Mouse (Mus musculus) midbrain, embryonic 11.5 days (tissue): Measurements from ENCODE around the gene Trak1. TPM values are rescaled to one million over a fixed set of nuclear protein-coding genes. Genes with fewer than 3 reads are reported as not detected.
A peak's percentile ranks its signal among the peaks of the same experiment; 100 is the strongest.

Experiments used
- ATAC-seq: fragments of 200-750 bp; cut with Nextera tagmentation; 2 replicates; pipeline ENCODE4 v1.8.0; 2017; ENCODE audit warnings: moderate TSS enrichment, moderate library complexity; ENCODE audit not compliant: low FRiP score
- DNase-seq: peaks from one replicate; pipeline ENCODE4 v3.0.0; 2015; ENCODE audit warnings: low spot score; ENCODE audit errors: missing footprints
- H3K27ac ChIP-seq: fragments of 300-500 bp; sonication (generic); 2 replicates; pipeline ENCODE4 v1.5.1; 2014; ENCODE audit warnings: low read depth, low read length
- H3K27me3 ChIP-seq: fragments of 300-500 bp; sonication (generic); 2 replicates; pipeline ENCODE4 v1.6.1; 2014; ENCODE audit warnings: mild to moderate bottlenecking, low read length, moderate library complexity, mixed read lengths; ENCODE audit not compliant: control insufficient read depth, insufficient read depth
- H3K36me3 ChIP-seq: fragments of 300-500 bp; sonication (generic); 2 replicates; pipeline ENCODE4 v1.6.1; 2014; ENCODE audit warnings: mild to moderate bottlenecking, low read length, moderate library complexity, mixed read lengths; ENCODE audit not compliant: control insufficient read depth, insufficient read depth
- H3K4me1 ChIP-seq: fragments of 300-500 bp; sonication (generic); 2 replicates; pipeline ENCODE4 v1.6.1; 2014; ENCODE audit warnings: low read length; ENCODE audit not compliant: control insufficient read depth, insufficient read depth
- H3K4me2 ChIP-seq: fragments of 300-500 bp; sonication (generic); 2 replicates; pipeline ENCODE4 v1.6.1; 2014; ENCODE audit warnings: mild to moderate bottlenecking, moderate library complexity
- H3K4me3 ChIP-seq: fragments of 300-500 bp; sonication (generic); 2 replicates; pipeline ENCODE4 v1.5.1; 2014; ENCODE audit warnings: low read depth, low read length
- H3K9ac ChIP-seq: fragments of 300-500 bp; sonication (generic); 2 replicates; pipeline ENCODE4 v1.6.1; 2014; ENCODE audit warnings: low read length
- H3K9me3 ChIP-seq: fragments of 300-500 bp; sonication (generic); 2 replicates; pipeline ENCODE4 v1.6.1; 2016; ENCODE audit warnings: low read length; ENCODE audit not compliant: control insufficient read depth
- WGBS: fragments of 180-500 bp; shearing (Covaris S2); extraction: QIAGEN DNeasy Blood & Tissue Kit; methylation state at CpG from one replicate; pipeline ENCODE4 v1.1.7; 2014; 5-methylcytosine and 5-hydroxymethylcytosine counted together
- polyA plus RNA-seq: library from polyadenylated mRNA; unstranded; fragments of >200 nt; fragmentation: Nextera tagmentation; extraction: Ambion mirVana; gene quantifications from 2 replicates; pipeline ENCODE4 v1.2.1, GENCODE M21; 2014

Gene Trak1
- polyA plus RNA-seq, 1 experiment from 2014 or later, result 20.5 TPM

GRCm38 (mm10) chr9:121311846-121312236, 14.5 kb downstream of the Trak1 start:
- no peaks in the 10 kb centered on the region for H3K27me3 ChIP-seq
- 83% methylated on average over 6 of the region's 6 CpGs for WGBS
- no peak overlapping the region for H3K4me3 ChIP-seq
- peaks cover 56% of the 10 kb centered on the region for H3K4me1 ChIP-seq
- H3K36me3 ChIP-seq, result no peaks in the 10 kb centered on the region
- no peak for ATAC-seq
- peak; percentile 88 for DNase-seq
- H3K4me2 ChIP-seq, result no peak overlapping the region
- no peak overlapping the region for H3K9ac ChIP-seq
- H3K9me3 ChIP-seq, result no peaks in the 10 kb centered on the region
- peak overlapping the region; percentile 94 for H3K27ac ChIP-seq

DNA sequence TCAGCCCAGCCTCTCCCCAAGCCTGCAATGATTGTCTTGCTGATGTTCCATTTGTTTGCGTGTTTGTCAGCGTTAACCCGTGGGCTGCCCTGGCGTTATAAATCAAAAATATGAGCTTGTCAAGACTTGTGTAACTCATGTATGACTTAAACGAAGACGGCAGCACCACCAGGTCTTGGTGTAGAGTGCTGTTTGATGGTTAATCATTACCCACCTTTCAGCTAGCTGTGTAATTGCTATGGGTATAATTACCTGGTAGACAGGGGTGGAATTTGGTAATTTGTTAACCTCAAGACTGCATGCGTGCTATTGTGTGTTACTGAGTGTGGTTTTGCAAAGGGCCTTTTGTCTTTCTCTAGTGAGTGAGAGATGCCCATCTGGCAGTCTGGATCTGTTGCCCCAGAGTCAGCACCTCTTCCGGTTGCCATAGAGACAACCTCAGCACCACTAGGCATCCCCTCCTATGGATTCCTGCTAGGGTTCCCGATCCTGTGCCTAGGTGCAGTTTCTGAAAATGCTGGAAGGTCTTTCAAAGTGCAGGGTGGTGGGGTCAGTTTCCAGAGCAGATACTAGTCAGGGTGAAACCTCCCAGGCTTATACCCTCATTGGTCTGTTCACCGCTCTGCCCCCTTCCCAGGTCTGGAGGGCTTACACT, 15.1 kb downstream of the Trak1 start:
- no peaks in the 10 kb centered on the region for H3K9me3 ChIP-seq
- DNase-seq, result peak; percentile 92
- peak overlapping the region; percentile 16; the same call in 1 of the 2 replicates for H3K4me2 ChIP-seq
- H3K27me3 ChIP-seq, result no peaks in the 10 kb centered on the region
- peak; percentile 36 for ATAC-seq
- peak overlapping the region; percentile 48; the same call in 1 of the 2 replicates for H3K9ac ChIP-seq
- 49% methylated on average over 10 of the region's 10 CpGs for WGBS
- peaks cover 60% of the 10 kb centered on the region for H3K4me1 ChIP-seq
- peak overlapping the region; percentile 94 for H3K27ac ChIP-seq
- no peak overlapping the region for H3K4me3 ChIP-seq
- no peaks in the 10 kb centered on the region for H3K36me3 ChIP-seq

DNA sequence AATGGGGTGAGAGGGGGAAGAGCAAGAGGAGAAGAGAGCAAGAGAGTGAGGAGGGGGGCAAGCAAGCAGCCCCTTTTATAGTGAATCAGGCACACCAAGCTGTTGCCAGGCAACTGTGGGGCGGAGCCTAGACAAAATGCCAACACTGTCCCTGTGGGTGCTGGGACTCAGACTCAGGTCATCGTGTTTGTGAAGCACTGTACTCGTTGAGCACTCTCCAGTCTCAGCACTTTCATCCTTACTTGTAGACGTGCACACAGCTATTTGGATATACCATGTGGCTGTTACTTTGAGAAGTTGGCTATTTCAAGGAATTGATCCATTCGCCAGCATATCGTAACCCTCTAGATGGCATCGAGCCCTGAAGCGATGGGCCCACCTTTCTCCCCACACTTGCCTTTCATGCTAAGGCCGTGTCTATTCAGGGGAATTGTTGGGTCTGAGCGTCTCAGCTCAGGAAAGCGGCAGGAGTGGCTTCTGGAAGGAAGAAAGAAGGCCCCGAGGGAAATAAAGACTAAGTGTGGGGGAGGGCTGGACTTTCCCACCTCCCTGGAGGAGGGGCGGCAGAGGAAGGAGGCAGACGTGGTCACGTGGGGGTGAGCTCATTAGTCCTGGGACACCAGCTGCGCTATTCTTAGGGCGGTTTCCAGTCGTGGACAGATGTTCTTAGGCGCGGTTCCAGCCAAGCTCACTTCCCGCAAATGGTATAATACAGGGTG, 16.5 kb downstream of the Trak1 start:
- Histone ChIP-seq H3K4me2 (peak overlapping the region; percentile 60), H3K9ac (peak overlapping the region; percentile 54; the same call in 1 of the 2 replicates), H3K9me3 (no peaks in the 10 kb centered on the region), H3K4me3 (peak overlapping the region; percentile 26), H3K36me3 (peaks cover 4% of the 10 kb centered on the region; the same call in 1 of the 2 replicates), H3K27ac (peak overlapping the region; percentile 94), H3K27me3 (no peaks in the 10 kb centered on the region), H3K4me1 (peaks cover 61% of the 10 kb centered on the region)
- under 1% methylated on average over 21 of the region's 21 CpGs for WGBS
- ATAC-seq, result peak; percentile 82
- peak; percentile 98 for DNase-seq

DNA sequence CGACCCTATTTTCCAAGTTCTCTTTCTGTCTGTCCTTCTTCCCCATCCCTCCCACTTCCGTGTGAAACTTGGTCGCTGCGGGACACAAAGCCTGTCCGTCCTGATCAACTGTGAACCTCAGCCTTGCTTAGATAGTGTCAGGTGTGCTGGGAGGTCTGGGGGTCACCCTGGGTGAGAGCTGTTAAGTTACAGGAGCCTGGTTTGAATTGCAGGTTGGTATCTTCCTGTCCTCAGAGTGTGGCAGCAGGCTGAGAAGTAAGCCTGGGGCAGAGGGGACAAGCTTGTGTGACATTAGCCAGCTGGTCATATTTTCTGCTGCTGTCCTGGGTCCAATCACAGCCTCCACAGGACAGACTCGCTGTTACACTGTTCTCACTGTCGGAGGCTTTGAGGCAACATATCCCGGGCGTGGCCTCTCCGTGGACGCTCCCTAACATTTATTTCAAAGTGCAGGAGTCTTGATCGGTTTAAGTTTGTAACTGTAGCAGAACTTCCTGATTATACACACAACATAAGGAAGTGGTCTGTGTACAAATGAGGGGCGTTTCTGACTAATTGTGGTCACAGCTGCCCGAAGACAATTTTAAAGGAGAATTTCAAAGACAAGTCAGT, 17.3 kb downstream of the Trak1 start:
- Histone ChIP-seq H3K27me3 (no peaks in the 10 kb centered on the region), H3K27ac (peak overlapping the region; percentile 94), H3K36me3 (peaks cover 4% of the 10 kb centered on the region; the same call in 1 of the 2 replicates), H3K4me2 (peak overlapping the region; percentile 60), H3K4me3 (peak overlapping the region; percentile 26), H3K4me1 (peaks cover 55% of the 10 kb centered on the region), H3K9me3 (no peaks in the 10 kb centered on the region), H3K9ac (peak overlapping the region; percentile 54)
- 27% methylated on average over 14 of the region's 14 CpGs for WGBS
- ATAC-seq (no peak), DNase-seq (peak; percentile 91)

GRCm38 (mm10) chr9:121315901-121316595, 18.7 kb downstream of the Trak1 start:
- no peak for DNase-seq

GRCm38 (mm10) chr9:121316621-121317405, 19.5 kb downstream of the Trak1 start:
- Histone ChIP-seq H3K4me1 (peaks cover 48% of the 10 kb centered on the region), H3K4me3 (no peak overlapping the region), H3K27me3 (no peaks in the 10 kb centered on the region), H3K36me3 (peaks cover 4% of the 10 kb centered on the region; the same call in 1 of the 2 replicates), H3K4me2 (no peak overlapping the region), H3K27ac (peak overlapping the region; percentile 22; the same call in 1 of the 2 replicates), H3K9ac (no peak overlapping the region), H3K9me3 (no peaks in the 10 kb centered on the region)
- DNase-seq, result no peak
- ATAC-seq, result no peak
- 64% methylated on average over 12 of the region's 12 CpGs for WGBS

More at GRCm38 (mm10) chr9:121315901-121316595, 18.7 kb downstream of the Trak1 start:
- no peaks in the 10 kb centered on the region for H3K27me3 ChIP-seq
- 0 out of 2 replicates have a peak overlapping the region, but pooled peaks have one; percentile 10 for H3K9ac ChIP-seq
- peaks cover 4% of the 10 kb centered on the region; the same call in 1 of the 2 replicates for H3K36me3 ChIP-seq
- H3K4me1 ChIP-seq, result peaks cover 52% of the 10 kb centered on the region
- H3K9me3 ChIP-seq, result no peaks in the 10 kb centered on the region
- H3K4me3 ChIP-seq, result no peak overlapping the region
- H3K27ac ChIP-seq, result 0 out of 2 replicates have a peak overlapping the region, but pooled peaks have one; percentile 12
- ATAC-seq, result no peak
- H3K4me2 ChIP-seq, result no peak overlapping the region
- 69% methylated on average over 4 of the region's 4 CpGs for WGBS

DNA sequence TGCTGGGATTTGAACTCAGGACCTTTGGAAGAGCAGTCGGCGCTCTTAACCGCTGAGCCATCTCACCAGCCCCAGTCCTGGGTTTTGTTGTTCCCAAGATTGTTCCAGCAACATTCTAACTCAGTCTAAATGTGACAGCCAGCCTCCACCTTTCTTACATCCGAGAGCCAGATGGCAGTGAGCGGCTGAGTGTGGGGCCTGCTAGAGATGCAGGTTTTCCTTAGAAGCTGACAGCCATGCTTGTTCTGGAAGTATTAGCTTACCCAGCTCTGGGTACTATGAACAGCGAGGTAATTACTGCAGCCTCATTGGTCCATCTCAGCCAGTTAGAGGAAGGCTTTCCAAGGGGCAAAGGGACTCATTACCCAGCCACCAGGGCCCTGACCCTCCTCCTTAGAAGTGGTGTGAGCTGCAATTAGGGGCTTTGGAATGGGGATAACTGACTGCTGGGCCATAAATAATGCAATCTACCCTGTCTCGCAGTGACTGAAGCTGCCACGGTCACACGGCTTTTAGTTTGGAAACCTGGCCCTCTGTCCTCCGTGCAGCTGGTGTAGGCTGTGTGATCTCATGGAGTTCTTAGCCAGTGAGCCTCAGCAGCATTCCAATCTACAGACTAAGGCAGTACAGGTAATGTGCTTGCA, 22.1 kb downstream of the Trak1 start:
- Histone ChIP-seq H3K9me3 (no peaks in the 10 kb centered on the region), H3K36me3 (peaks cover 4% of the 10 kb centered on the region; the same call in 1 of the 2 replicates), H3K4me3 (no peak overlapping the region), H3K27ac (0 out of 2 replicates have a peak overlapping the region, but pooled peaks have one; percentile 6), H3K27me3 (no peaks in the 10 kb centered on the region), H3K9ac (no peak overlapping the region), H3K4me2 (no peak overlapping the region), H3K4me1 (peaks cover 22% of the 10 kb centered on the region)
- 73% methylated on average over 10 of the region's 10 CpGs for WGBS
- peak; percentile 54 for ATAC-seq
- no peak for DNase-seq

DNA sequence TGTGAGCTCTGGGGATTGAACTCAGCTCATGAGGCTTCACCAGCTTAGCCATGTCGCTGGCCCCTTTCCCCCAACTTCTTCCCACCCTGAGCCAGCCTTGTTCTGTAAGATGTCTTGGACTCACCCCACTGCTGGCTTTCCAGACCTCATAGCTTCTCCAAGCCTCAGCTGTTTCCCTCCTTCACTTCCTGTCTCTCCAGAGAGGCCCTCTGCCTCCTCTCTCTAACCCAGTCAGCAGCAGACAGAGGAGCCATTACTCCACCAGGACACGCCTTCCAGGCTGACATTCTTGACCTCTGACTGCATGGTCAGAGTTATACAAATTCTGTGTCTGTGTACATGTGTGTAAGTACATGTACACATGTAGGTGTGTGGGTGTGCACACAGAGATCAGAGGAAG, 23.1 kb downstream of the Trak1 start:
- Histone ChIP-seq H3K4me1 (peaks cover 15% of the 10 kb centered on the region), H3K27me3 (no peaks in the 10 kb centered on the region)
- no peak for ATAC-seq

More for the DNA sequence above, 23.1 kb downstream of the Trak1 start:
- 89% methylated on average over 2 of the region's 2 CpGs for WGBS
- Histone ChIP-seq H3K27ac (no peak overlapping the region), H3K4me2 (no peak overlapping the region), H3K36me3 (peaks cover 4% of the 10 kb centered on the region; the same call in 1 of the 2 replicates), H3K4me3 (no peak overlapping the region), H3K9ac (no peak overlapping the region), H3K9me3 (no peaks in the 10 kb centered on the region)
- DNase-seq, result no peak
